Mouse (Mus musculus): ENCODE results near the gene Rnf157.

The Rnf157 gene

DNA sequence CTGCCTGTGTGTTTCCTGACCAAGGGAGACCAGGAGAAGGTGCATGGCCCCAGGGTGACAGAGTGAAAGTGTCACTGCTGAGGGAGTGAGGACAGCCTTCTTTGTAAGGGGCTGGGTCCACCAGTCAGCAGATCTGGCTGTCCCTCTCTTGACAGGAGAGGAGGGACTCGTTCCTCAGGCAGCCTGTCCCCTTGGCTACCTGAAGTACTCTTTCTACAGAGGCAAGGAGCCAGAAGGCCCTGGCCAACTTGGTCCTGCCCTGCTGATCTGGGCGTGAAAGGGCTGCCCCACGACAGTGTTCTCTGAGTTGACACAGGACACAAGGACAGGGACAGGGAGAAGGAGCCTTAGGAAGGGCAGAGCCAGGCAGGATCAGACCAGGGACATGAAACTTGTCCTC, 115.8 kb downstream of the Rnf157 start:
- DNase-seq (ENCODE audit: low spot score), result no peak

DNA sequence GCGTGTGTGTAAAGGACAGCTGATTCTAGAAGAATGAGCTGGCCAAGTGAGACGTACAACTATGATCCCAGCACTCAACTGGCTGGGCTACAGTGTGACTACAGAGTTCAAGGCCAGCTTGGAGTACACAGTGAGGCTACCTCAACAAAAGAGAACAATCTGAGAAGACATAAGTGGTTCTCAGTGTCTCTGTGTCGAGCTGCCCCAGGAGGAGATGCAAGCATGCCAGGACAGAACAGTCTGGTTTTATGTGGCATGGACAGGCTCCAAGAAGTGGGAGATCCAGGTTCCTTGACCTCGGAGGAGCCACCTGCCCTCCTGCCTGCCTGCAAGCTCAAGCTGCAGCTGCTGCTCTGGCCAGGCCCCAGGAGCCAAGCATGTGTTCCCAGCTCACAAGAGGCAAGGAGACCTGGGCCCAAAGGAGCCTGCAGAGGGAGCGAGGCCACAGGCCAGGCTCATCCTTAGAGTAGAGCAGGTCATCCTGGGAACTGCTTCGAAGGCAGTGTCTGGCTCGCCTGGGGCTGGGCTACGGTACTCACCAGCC, 116.6 kb downstream of the Rnf157 start:
- DNase-seq (ENCODE audit: low spot score), result no peak

DNA sequence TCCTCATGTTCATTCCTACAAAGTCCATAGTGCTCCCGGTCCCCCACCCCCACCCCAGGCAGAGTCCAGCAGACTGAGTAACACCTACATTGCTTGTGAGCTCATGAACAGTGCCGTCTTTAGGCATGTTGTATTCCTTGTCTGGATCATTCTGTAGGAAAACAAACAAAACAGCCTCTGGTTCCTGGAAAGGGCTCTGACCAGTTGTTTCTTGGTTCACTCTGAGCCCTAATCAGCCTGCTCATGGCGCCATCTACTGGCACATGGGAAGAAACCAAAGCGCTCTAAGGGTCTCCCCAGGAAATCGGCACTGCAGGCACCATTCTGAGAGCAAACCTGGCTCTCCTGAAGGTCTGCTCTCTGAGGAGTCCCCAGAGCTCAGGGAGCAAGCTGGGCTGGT, 118.5 kb downstream of the Rnf157 start:
- no peak for DNase-seq (ENCODE audit: low spot score)

DNA sequence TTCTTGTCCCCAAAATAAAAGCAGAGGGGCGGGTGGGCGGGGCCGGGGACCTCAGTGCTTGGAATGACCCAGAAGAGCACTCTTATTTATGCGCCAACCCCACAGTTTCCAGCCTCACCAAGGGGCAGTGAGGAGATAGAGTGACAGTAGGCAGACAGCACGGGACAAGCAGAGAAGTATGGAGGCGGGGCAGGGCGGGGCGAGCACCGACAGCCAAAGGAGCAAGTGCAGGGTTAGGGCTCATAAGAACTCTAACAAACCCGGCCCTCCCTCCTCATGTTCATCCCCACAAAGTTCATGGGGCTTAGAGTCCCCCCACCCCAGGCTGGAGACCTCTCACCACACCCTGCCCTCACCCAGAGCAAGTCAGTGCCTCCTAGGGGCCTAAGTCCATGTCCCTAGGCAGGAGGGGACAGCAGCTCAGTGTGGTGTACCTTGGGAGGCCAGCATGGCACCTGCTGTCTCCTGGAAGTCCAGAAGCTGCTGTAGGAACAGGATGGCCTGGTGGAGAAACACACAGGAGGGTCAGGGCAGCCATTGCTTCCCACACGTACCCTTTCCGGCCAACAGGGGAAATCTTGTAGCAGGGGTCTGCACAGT, 119.2 kb downstream of the Rnf157 start:
- no peak for DNase-seq (ENCODE audit: low spot score)

DNA sequence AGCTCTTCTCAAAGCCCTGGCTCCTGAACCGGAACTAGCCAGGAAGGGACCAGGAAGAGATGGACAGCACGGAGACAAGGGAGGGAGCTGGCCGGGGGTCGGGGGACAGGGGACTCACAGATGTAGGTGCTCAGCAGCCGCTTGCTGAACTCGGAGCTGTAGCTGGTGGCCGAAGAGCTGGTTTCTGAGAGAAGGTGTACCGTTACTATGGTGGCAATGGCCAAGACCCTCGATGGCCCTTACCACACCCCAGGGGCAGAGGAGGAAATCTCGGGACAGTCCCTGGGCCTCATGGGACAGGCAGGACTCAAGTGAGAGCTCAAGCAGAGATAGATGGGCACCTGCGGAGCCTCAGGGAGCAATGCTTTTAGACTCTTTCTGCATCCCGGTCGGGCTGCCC, 120.4 kb downstream of the Rnf157 start:
- no peak for DNase-seq (ENCODE audit: low spot score)

DNA sequence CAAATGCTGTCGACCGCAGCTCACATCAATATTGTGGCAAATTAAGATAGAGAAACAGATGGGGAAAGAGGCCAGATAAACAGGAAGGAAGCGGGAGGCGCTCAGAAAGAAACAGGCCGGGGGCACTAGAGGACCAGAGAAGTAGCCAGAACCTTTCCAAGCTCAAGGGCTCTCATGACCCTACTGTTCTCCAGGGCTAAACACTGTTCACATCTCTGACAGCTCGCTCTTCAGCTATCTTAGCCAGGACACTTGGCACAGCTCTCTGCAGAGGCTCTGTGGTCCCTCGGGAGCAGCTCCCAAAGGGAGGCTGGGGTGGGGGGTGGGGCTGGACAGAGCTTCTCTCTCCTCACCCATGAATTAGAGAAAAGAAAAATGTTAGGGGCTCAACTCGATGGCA, 122.3 kb downstream of the Rnf157 start:
- no peak for DNase-seq (ENCODE audit: low spot score)

DNA sequence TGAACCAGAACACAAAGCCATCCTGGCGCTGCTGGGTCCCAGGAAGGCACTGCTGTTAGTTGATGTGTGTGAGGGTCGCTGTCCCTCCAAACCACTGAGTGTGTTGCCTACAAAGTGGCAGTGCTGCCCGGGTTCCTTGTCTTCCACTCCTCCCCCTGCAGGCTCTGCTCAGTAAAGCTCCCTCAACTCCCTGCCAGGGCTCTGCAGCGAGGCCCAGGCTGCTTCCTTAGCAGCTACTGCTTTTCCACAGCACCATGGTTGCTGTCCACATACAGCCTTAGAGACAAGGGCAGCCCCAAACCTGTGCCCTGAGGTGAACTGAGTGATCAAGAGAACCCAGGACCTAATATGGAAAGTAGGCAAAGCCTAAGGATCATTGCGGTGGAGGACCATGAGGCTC, 125.5 kb downstream of the Rnf157 start:
- DNase-seq (ENCODE audit: low spot score), result no peak

Measured in left cerebral cortex, adult 11 months (tissue).